Mouse (Mus musculus) thymus, adult 2 months (tissue): ENCODE measurements around the gene Lsamp. TPM values are rescaled to one million over a fixed set of nuclear protein-coding genes. Genes with fewer than 3 reads are reported as not detected.

Experiments used
- DNase-seq: peaks from one replicate; pipeline ENCODE4 v3.0.0; 2021
- H3K27ac ChIP-seq: fragments of 200-500 bp; 2 replicates; pipeline ENCODE4 v1.5.1; 2012; ENCODE audit warnings: low read length, control low read depth; ENCODE audit not compliant: control insufficient read depth, insufficient read depth
- H3K27me3 ChIP-seq: fragments of 200-500 bp; 2 replicates; pipeline ENCODE4 v1.6.1; 2012; ENCODE audit warnings: mild to moderate bottlenecking, low read length, moderate library complexity, mixed read lengths; ENCODE audit not compliant: control insufficient read depth, insufficient read depth
- H3K36me3 ChIP-seq: fragments of 200-500 bp; 2 replicates; pipeline ENCODE4 v1.6.1; 2012; ENCODE audit warnings: mild to moderate bottlenecking, low read length, moderate library complexity; ENCODE audit not compliant: control insufficient read depth, insufficient read depth
- H3K4me1 ChIP-seq: fragments of 200-500 bp; replicated peaks from 2 replicates; pipeline ENCODE4 v1.6.1; 2012; ENCODE audit warnings: low read length; ENCODE audit not compliant: control insufficient read depth, insufficient read depth
- H3K4me3 ChIP-seq: fragments of 200-500 bp; 2 replicates; pipeline ENCODE4 v1.5.1; 2012; ENCODE audit warnings: mild to moderate bottlenecking, low read length, control low read depth, moderate library complexity; ENCODE audit not compliant: control insufficient read depth, insufficient read depth
- CTCF ChIP-seq: fragments of 200-500 bp; IDR thresholded peaks from 2 replicates; pipeline ENCODE4 v1.5.1; 2012; ENCODE audit warnings: mild to moderate bottlenecking, control low read depth, low read length, moderate library complexity, borderline replicate concordance; ENCODE audit not compliant: control insufficient read depth, poor library complexity, insufficient read depth; ENCODE audit errors: extremely low read depth
- POLR2A ChIP-seq: fragments of 200-500 bp; IDR thresholded peaks from 2 replicates; pipeline ENCODE4 v1.6.1; 2012; ENCODE audit warnings: mild to moderate bottlenecking, low read length, control low read depth, moderate library complexity; ENCODE audit not compliant: control insufficient read depth, poor library complexity, insufficient read depth; ENCODE audit errors: extremely low read depth
- WGBS: fragments of 180-500 bp; shearing (Covaris S2); methylation state at CpG from one replicate; pipeline ENCODE4 v1.1.7; 2018; 5-methylcytosine and 5-hydroxymethylcytosine counted together
- polyA plus RNA-seq: library from polyadenylated mRNA; depleted of rRNA; stranded (reverse); fragments of >200 nt; gene quantifications from 2 replicates; pipeline ENCODE4 v1.2.3, GENCODE M21; 2012

Lsamp gene
- polyA plus RNA-seq, 1 experiment, result 0.36 TPM

DNA sequence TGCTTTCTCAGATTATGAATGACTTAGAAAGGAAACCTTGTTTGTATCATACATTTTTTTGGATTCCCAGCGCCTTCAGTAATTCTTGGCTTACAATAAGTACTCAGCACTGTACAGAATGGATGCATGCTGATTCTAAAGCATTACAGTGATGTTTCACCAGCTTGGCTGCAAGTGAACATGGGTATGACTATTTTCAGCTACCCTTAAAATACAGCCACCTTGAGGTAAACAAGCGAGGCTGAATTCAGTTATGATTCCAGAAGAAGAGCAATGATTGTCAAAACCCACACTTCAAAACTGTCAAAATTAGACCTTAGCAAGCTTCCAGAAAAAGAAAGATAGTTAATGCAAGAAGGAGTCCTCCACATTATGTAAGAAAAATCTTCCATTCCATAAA is 1089.3 kb downstream of the Lsamp start:
- TF ChIP-seq CTCF (no peak), POLR2A (no peak)
- Histone ChIP-seq H3K27me3 (no peaks in the 10 kb centered on the region), H3K4me1 (no peaks in the 10 kb centered on the region), H3K36me3 (no peaks in the 10 kb centered on the region), H3K27ac (no peak overlapping the region), H3K4me3 (no peak overlapping the region)
- 90% methylated on average over 2 of the region's 2 CpGs for WGBS
- no peak for DNase-seq

DNA sequence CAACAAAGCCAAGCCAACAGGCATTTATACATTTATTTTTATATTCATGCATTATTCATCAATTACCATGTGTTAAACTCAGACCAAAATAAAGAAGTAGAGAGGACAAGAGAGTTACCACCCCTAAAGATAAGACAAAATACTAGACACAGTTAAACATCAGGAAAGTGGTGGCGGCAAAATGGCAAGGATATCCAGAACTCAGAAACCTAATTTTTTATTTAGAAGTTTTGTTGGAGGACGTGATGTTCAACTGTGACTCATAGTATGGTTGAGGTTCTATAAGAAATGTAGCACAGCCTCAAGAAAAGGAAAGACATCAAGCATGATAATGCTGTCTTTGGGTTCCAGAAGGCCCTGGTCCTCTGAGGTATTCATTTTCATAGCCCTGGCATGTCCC is 1104.5 kb downstream of the Lsamp start:
- Histone ChIP-seq H3K36me3 (no peaks in the 10 kb centered on the region), H3K4me3 (no peak overlapping the region), H3K4me1 (no peaks in the 10 kb centered on the region), H3K27ac (no peak overlapping the region), H3K27me3 (no peaks in the 10 kb centered on the region)
- TF ChIP-seq CTCF, result no peak
- TF ChIP-seq POLR2A, result no peak
- DNase-seq, result no peak
- 92% methylated on average over 2 of the region's 2 CpGs for WGBS

- TF ChIP-seq CTCF (no peak), POLR2A (no peak)
- Histone ChIP-seq H3K36me3 (no peaks in the 10 kb centered on the region), H3K27me3 (no peaks in the 10 kb centered on the region), H3K4me1 (no peaks in the 10 kb centered on the region), H3K4me3 (no peak overlapping the region), H3K27ac (no peak overlapping the region)
- no peak for DNase-seq
- 84% methylated on average over 2 of the region's 2 CpGs for WGBS
Measured at GRCm38 (mm10) chr16:41090092-41090491, 1105.9 kb downstream of the Lsamp start.

- DNase-seq, result no peak
- Histone ChIP-seq H3K4me1 (no peaks in the 10 kb centered on the region), H3K4me3 (no peak overlapping the region), H3K27me3 (no peaks in the 10 kb centered on the region), H3K27ac (no peak overlapping the region), H3K36me3 (no peaks in the 10 kb centered on the region)
- TF ChIP-seq CTCF (no peak), POLR2A (no peak)
Measured at GRCm38 (mm10) chr16:41091259-41091658, 1107.1 kb downstream of the Lsamp start.

DNA sequence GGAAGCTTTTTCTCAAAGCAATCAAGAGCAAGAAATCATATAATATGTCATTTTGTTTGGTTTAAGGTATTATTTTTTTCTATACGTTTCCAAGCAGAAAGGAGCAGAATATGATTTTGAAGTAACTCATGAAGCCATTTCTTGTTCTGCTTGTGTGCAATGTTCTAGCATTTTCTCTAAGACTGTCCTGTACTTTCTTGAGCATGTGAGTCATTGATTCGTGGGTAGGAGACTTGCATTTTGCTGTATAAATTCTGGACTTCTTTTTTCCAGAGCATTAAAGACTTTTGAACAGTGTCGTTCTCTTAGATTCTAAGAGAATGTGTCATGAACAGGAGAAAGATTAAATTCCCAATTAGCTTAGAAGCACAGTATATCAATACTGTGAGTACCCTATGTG is 1118.6 kb downstream of the Lsamp start:
- H3K27me3 ChIP-seq, result no peaks in the 10 kb centered on the region
- 71% methylated on average over 3 of the region's 3 CpGs for WGBS
- DNase-seq, result no peak
- H3K36me3 ChIP-seq, result no peaks in the 10 kb centered on the region
- H3K4me1 ChIP-seq, result no peaks in the 10 kb centered on the region
- no peak overlapping the region for H3K27ac ChIP-seq
- TF ChIP-seq POLR2A (no peak), CTCF (no peak)
- no peak overlapping the region for H3K4me3 ChIP-seq

DNA sequence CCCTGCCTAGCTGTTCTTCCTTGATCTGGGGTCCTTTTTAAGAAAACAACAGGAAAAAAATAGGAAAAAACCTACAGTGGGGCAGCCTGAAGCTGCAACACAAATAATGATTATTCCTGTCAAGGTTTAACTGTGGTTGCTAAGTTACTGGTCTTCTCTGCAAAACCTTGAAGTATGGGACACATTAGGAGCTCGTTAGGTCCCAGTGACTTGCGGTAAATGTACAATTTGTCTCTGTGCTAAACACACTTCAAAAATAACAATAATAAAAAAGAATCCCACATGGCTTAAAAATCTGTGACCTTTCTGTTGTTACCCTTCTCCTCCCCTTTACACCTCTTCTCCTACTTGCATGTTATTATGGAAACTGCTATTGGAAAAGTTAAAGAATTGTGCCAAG is 1140.2 kb downstream of the Lsamp start:
- 93% methylated on average over 2 of the region's 2 CpGs for WGBS
- H3K27me3 ChIP-seq, result no peaks in the 10 kb centered on the region
- no peak overlapping the region for H3K4me3 ChIP-seq
- TF ChIP-seq CTCF (no peak), POLR2A (no peak)
- H3K4me1 ChIP-seq, result no peaks in the 10 kb centered on the region
- no peak overlapping the region for H3K27ac ChIP-seq
- H3K36me3 ChIP-seq, result no peaks in the 10 kb centered on the region
- DNase-seq, result no peak

- Histone ChIP-seq H3K4me3 (no peak overlapping the region), H3K4me1 (no peaks in the 10 kb centered on the region), H3K27me3 (no peaks in the 10 kb centered on the region), H3K36me3 (no peaks in the 10 kb centered on the region), H3K27ac (no peak overlapping the region)
- WGBS, result 96% methylated on average over 2 of the region's 2 CpGs
- TF ChIP-seq CTCF (no peak), POLR2A (no peak)
- DNase-seq, result no peak
Measured at GRCm38 (mm10) chr16:41125051-41125450, 1140.9 kb downstream of the Lsamp start.
